Mouse (Mus musculus) limb, embryonic 14.5 days (tissue): ENCODE data around the gene Paox. TPM values are rescaled to one million over a fixed set of nuclear protein-coding genes. Genes with fewer than 3 reads are reported as not detected.

Experiments used
- ATAC-seq: fragments of 200-750 bp; cut with Nextera tagmentation; 2 replicates; pipeline ENCODE4 v1.8.0; 2017; ENCODE audit warnings: low read depth, moderate number of reproducible peaks, moderate TSS enrichment; ENCODE audit not compliant: low FRiP score
- DNase-seq: peaks from one replicate; pipeline ENCODE4 v3.0.0-alpha.2; 2015; ENCODE audit warnings: low spot score
- H3K27ac ChIP-seq: fragments of 300-500 bp; sonication (generic); replicated peaks from 2 replicates; pipeline ENCODE4 v1.5.1; 2014; ENCODE audit warnings: low read depth, mild to moderate bottlenecking, low read length, moderate library complexity, mixed read lengths
- H3K27me3 ChIP-seq: fragments of 300-500 bp; sonication (generic); 2 replicates; pipeline ENCODE4 v1.6.1; 2014; ENCODE audit warnings: low read length, mixed read lengths; ENCODE audit not compliant: control insufficient read depth, insufficient read depth
- H3K36me3 ChIP-seq: fragments of 300-500 bp; sonication (generic); 2 replicates; pipeline ENCODE4 v1.6.1; 2014; ENCODE audit warnings: mild to moderate bottlenecking, low read length, moderate library complexity, mixed read lengths; ENCODE audit not compliant: control insufficient read depth, insufficient read depth
- H3K4me1 ChIP-seq: fragments of 300-500 bp; sonication (generic); 2 replicates; pipeline ENCODE4 v1.6.1; 2014; ENCODE audit warnings: antibody characterized with exemption, low read length, mixed read lengths; ENCODE audit not compliant: control insufficient read depth, insufficient read depth
- H3K4me2 ChIP-seq: fragments of 300-500 bp; sonication (generic); replicated peaks from 2 replicates; pipeline ENCODE4 v1.6.1; 2014; ENCODE audit warnings: low read depth, mild to moderate bottlenecking, low read length, moderate library complexity; ENCODE audit not compliant: severe bottlenecking
- H3K4me3 ChIP-seq: fragments of 300-500 bp; sonication (generic); replicated peaks from 2 replicates; pipeline ENCODE4 v1.5.1; 2014; ENCODE audit warnings: low read length
- H3K9ac ChIP-seq: fragments of 300-500 bp; sonication (generic); 2 replicates; pipeline ENCODE4 v1.6.1; 2014; ENCODE audit warnings: mild to moderate bottlenecking, low read depth, low read length, moderate library complexity; ENCODE audit not compliant: severe bottlenecking
- H3K9me3 ChIP-seq: fragments of 300-500 bp; sonication (generic); 2 replicates; pipeline ENCODE4 v1.6.1; 2016; ENCODE audit warnings: low read length; ENCODE audit not compliant: control insufficient read depth
- POLR2A ChIP-seq: fragments of 200-500 bp; IDR thresholded peaks from 2 replicates; pipeline ENCODE4 v1.8.0; 2012; ENCODE audit warnings: inconsistent platforms, mild to moderate bottlenecking, moderate library complexity, borderline replicate concordance; ENCODE audit not compliant: insufficient read depth, insufficient read length; ENCODE audit errors: extremely low read depth
- WGBS: fragments of 180-500 bp; shearing (Covaris S2); extraction: QIAGEN DNeasy Blood & Tissue Kit; methylation state at CpG from one replicate; pipeline ENCODE4 v1.1.7; 2014; 5-methylcytosine and 5-hydroxymethylcytosine counted together
- polyA plus RNA-seq, 2 experiments: library from polyadenylated mRNA; depleted of rRNA in 1 of 2; stranded (reverse) in 1 of 2; unstranded in 1 of 2; fragments of >200 nt; fragmentation: Nextera tagmentation in 1 of 2; extraction: Ambion mirVana in 1 of 2; gene quantifications; 2 replicates each; pipeline versions ENCODE4 v1.2.1 to v1.2.3; 2012 to 2014

Paox gene
- polyA plus RNA-seq, 2 experiments, result 12.6 to 17.8 TPM

- no peak overlapping the region for H3K4me2 ChIP-seq
- no peaks in the 10 kb centered on the region for H3K36me3 ChIP-seq
- no peak overlapping the region for H3K9ac ChIP-seq
- no peak for TF ChIP-seq POLR2A
- ATAC-seq (no peak), DNase-seq (no peak)
- H3K4me1 ChIP-seq, result no peaks in the 10 kb centered on the region
- 79% methylated on average over 4 of the region's 4 CpGs for WGBS
- no peak overlapping the region for H3K27ac ChIP-seq
- no peaks in the 10 kb centered on the region for H3K27me3 ChIP-seq
- no peak overlapping the region for H3K4me3 ChIP-seq
- H3K9me3 ChIP-seq, result no peaks in the 10 kb centered on the region; the same call in 1 of the 2 replicates
These were observed 53.8 kb downstream of the Paox start for GRCm38 (mm10) chr7:140169386-140169785.

- no peak overlapping the region for H3K4me3 ChIP-seq
- no peaks in the 10 kb centered on the region; the same call in 1 of the 2 replicates for H3K9me3 ChIP-seq
- ATAC-seq (no peak), DNase-seq (no peak)
- TF ChIP-seq POLR2A, result no peak
- 93% methylated on average over 3 of the region's 3 CpGs for WGBS
- no peak overlapping the region for H3K9ac ChIP-seq
- no peak overlapping the region for H3K27ac ChIP-seq
- H3K27me3 ChIP-seq, result no peaks in the 10 kb centered on the region
- no peaks in the 10 kb centered on the region for H3K36me3 ChIP-seq
- no peaks in the 10 kb centered on the region for H3K4me1 ChIP-seq
- no peak overlapping the region for H3K4me2 ChIP-seq
These were observed 55.3 kb downstream of the Paox start for GRCm38 (mm10) chr7:140170863-140171262.

GRCm38 (mm10) chr7:140172936-140173335, 57.3 kb downstream of the Paox start, which contains the start of gene Olfr523:
Gene Olfr523, plus strand, starts transcription at chr7:140173217.
- Histone ChIP-seq H3K9ac (no peak within 1 kb of the TSS), H3K4me1 (no peaks in the 10 kb centered on the region), H3K36me3 (no peaks in the 10 kb centered on the region), H3K27ac (no peak within 1 kb of the TSS), H3K27me3 (no peaks in the 10 kb centered on the region), H3K4me3 (no peak within 1 kb of the TSS), H3K4me2 (no peak within 1 kb of the TSS), H3K9me3 (no peaks in the 10 kb centered on the region)
- no peak for DNase-seq
- 21% methylated on average over 1 of the region's 1 CpGs for WGBS
- no peak for TF ChIP-seq POLR2A
- ATAC-seq, result no peak

GRCm38 (mm10) chr7:140179176-140179575, 63.6 kb downstream of the Paox start:
- Histone ChIP-seq H3K9me3 (no peaks in the 10 kb centered on the region), H3K9ac (no peak overlapping the region), H3K4me2 (no peak overlapping the region), H3K4me1 (no peaks in the 10 kb centered on the region), H3K27me3 (no peaks in the 10 kb centered on the region), H3K27ac (no peak overlapping the region), H3K4me3 (no peak overlapping the region), H3K36me3 (no peaks in the 10 kb centered on the region)
- no peak for TF ChIP-seq POLR2A
- ATAC-seq (no peak), DNase-seq (no peak)
- WGBS, result 97% methylated on average over 2 of the region's 2 CpGs

- no peak for TF ChIP-seq POLR2A
- WGBS, result 86% methylated on average over 2 of the region's 2 CpGs
- H3K4me3 ChIP-seq, result no peak overlapping the region
These were observed 65.1 kb downstream of the Paox start for GRCm38 (mm10) chr7:140180692-140181091.

GRCm38 (mm10) chr7:140184206-140184605, 68.6 kb downstream of the Paox start:
- ATAC-seq (no peak), DNase-seq (no peak)
- Histone ChIP-seq H3K36me3 (no peaks in the 10 kb centered on the region), H3K27ac (no peak overlapping the region), H3K27me3 (no peaks in the 10 kb centered on the region), H3K9me3 (no peaks in the 10 kb centered on the region), H3K4me1 (no peaks in the 10 kb centered on the region), H3K4me2 (no peak overlapping the region), H3K9ac (no peak overlapping the region), H3K4me3 (no peak overlapping the region)
- TF ChIP-seq POLR2A, result no peak
- WGBS, result 87% methylated on average over 4 of the region's 4 CpGs

More at GRCm38 (mm10) chr7:140180692-140181091, 65.1 kb downstream of the Paox start:
- H3K9me3 ChIP-seq, result no peaks in the 10 kb centered on the region
- no peak for ATAC-seq
- H3K27ac ChIP-seq, result no peak overlapping the region
- H3K4me1 ChIP-seq, result no peaks in the 10 kb centered on the region
- H3K36me3 ChIP-seq, result no peaks in the 10 kb centered on the region
- H3K9ac ChIP-seq, result no peak overlapping the region
- H3K27me3 ChIP-seq, result no peaks in the 10 kb centered on the region
- no peak for DNase-seq
- no peak overlapping the region for H3K4me2 ChIP-seq

Other genes starting within 250 kb of the Paox start
- gene Kndc1, start 221.1 kb upstream of the Paox start, polyA plus RNA-seq (2012; rRNA removed), result 0.35 and 0.45 TPM in 2 replicates
- gene Kndc1, start 221.1 kb upstream of the Paox start, polyA plus RNA-seq (2014; fragmentation: Nextera tagmentation; extraction: Ambion mirVana), result 0.10 and 0.22 TPM in 2 replicates
- gene Utf1, start 172.0 kb upstream of the Paox start, polyA plus RNA-seq (2012; rRNA removed), result 0.10 and 0.11 TPM in 2 replicates
- 0.15 TPM in 1 of 2 replicates, not detected in the other for gene Utf1, start 172.0 kb upstream of the Paox start, polyA plus RNA-seq (2014; fragmentation: Nextera tagmentation; extraction: Ambion mirVana)
- 0.08 and 0.40 TPM in 2 replicates for gene 6430531B16Rik, start 137.0 kb upstream of the Paox start, polyA plus RNA-seq (2012; rRNA removed)
- 0.75 TPM in 1 of 2 replicates, not detected in the other for gene 6430531B16Rik, start 137.0 kb upstream of the Paox start, polyA plus RNA-seq (2014; fragmentation: Nextera tagmentation; extraction: Ambion mirVana)
- gene Adam8, start 123.2 kb upstream of the Paox start, polyA plus RNA-seq (2012; rRNA removed), result 8.8 and 9.5 TPM in 2 replicates
- gene Adam8, start 123.2 kb upstream of the Paox start, polyA plus RNA-seq (2014; fragmentation: Nextera tagmentation; extraction: Ambion mirVana), result 1.8 and 2.2 TPM in 2 replicates
- 58.3 and 75.1 TPM in 2 replicates for gene Zfp511, start 79.4 kb upstream of the Paox start, polyA plus RNA-seq (2012; rRNA removed)
- 37.2 and 41.1 TPM in 2 replicates for gene Zfp511, start 79.4 kb upstream of the Paox start, polyA plus RNA-seq (2014; fragmentation: Nextera tagmentation; extraction: Ambion mirVana)
- gene Tubgcp2, start 79.1 kb upstream of the Paox start, polyA plus RNA-seq (2012; rRNA removed), result 69.1 and 76.7 TPM in 2 replicates
- gene Tubgcp2, start 79.1 kb upstream of the Paox start, polyA plus RNA-seq (2014; fragmentation: Nextera tagmentation; extraction: Ambion mirVana), result 58.8 and 66.2 TPM in 2 replicates
- gene Msx3, start 66.7 kb upstream of the Paox start, polyA plus RNA-seq (2012; rRNA removed), result not detected in 2 replicates
- not detected in 2 replicates for gene Msx3, start 66.7 kb upstream of the Paox start, polyA plus RNA-seq (2014; fragmentation: Nextera tagmentation; extraction: Ambion mirVana)
- 0.46 and 0.65 TPM in 2 replicates for gene Caly, start 33.3 kb upstream of the Paox start, polyA plus RNA-seq (2012; rRNA removed)
- 0.69 and 0.77 TPM in 2 replicates for gene Caly, start 33.3 kb upstream of the Paox start, polyA plus RNA-seq (2014; fragmentation: Nextera tagmentation; extraction: Ambion mirVana)
- 0.80 and 13.6 TPM in 2 replicates for gene Prap1, start 22.4 kb upstream of the Paox start, polyA plus RNA-seq (2012; rRNA removed)
- gene Prap1, start 22.4 kb upstream of the Paox start, polyA plus RNA-seq (2014; fragmentation: Nextera tagmentation; extraction: Ambion mirVana), result 0.33 TPM in 1 of 2 replicates, not detected in the other
- gene Fuom, start 13.4 kb upstream of the Paox start, polyA plus RNA-seq (2012; rRNA removed), result 30.3 TPM in 2 replicates
- 28.3 and 28.8 TPM in 2 replicates for gene Fuom, start 13.4 kb upstream of the Paox start, polyA plus RNA-seq (2014; fragmentation: Nextera tagmentation; extraction: Ambion mirVana)
- gene Echs1, start 677 bp downstream of the Paox start, polyA plus RNA-seq (2012; rRNA removed), result 78.1 and 127 TPM in 2 replicates
- 153 and 159 TPM in 2 replicates for gene Echs1, start 677 bp downstream of the Paox start, polyA plus RNA-seq (2014; fragmentation: Nextera tagmentation; extraction: Ambion mirVana)
- gene Mtg1, start 21.8 kb downstream of the Paox start, polyA plus RNA-seq (2012; rRNA removed), result 26.5 and 28.8 TPM in 2 replicates
- gene Mtg1, start 21.8 kb downstream of the Paox start, polyA plus RNA-seq (2014; fragmentation: Nextera tagmentation; extraction: Ambion mirVana), result 22.9 and 28.4 TPM in 2 replicates
- gene Sprn, start 39.1 kb downstream of the Paox start, polyA plus RNA-seq (2012; rRNA removed), result 0.20 and 0.24 TPM in 2 replicates
- 0.14 and 0.26 TPM in 2 replicates for gene Sprn, start 39.1 kb downstream of the Paox start, polyA plus RNA-seq (2014; fragmentation: Nextera tagmentation; extraction: Ambion mirVana)
- gene Olfr522, start 49.0 kb downstream of the Paox start, polyA plus RNA-seq (2012; rRNA removed), result not detected in 2 replicates
- not detected in 2 replicates for gene Olfr522, start 49.0 kb downstream of the Paox start, polyA plus RNA-seq (2014; fragmentation: Nextera tagmentation; extraction: Ambion mirVana)
- not detected in 2 replicates for gene Olfr523, start 57.4 kb downstream of the Paox start, polyA plus RNA-seq (2012; rRNA removed)
- gene Olfr523, start 57.4 kb downstream of the Paox start, polyA plus RNA-seq (2014; fragmentation: Nextera tagmentation; extraction: Ambion mirVana), result not detected in 2 replicates
- not detected in 2 replicates for gene Olfr524, start 90.2 kb downstream of the Paox start, polyA plus RNA-seq (2012; rRNA removed)
- gene Olfr524, start 90.2 kb downstream of the Paox start, polyA plus RNA-seq (2014; fragmentation: Nextera tagmentation; extraction: Ambion mirVana), result not detected in 2 replicates
- gene Cd163l1, start 102.5 kb downstream of the Paox start, polyA plus RNA-seq (2012; rRNA removed), result 0.04 and 0.05 TPM in 2 replicates
- gene Cd163l1, start 102.5 kb downstream of the Paox start, polyA plus RNA-seq (2014; fragmentation: Nextera tagmentation; extraction: Ambion mirVana), result 0.11 TPM in 2 replicates
- 0.01 and 0.03 TPM in 2 replicates for gene 5830411N06Rik, start 131.5 kb downstream of the Paox start, polyA plus RNA-seq (2012; rRNA removed)
- gene 5830411N06Rik, start 131.5 kb downstream of the Paox start, polyA plus RNA-seq (2014; fragmentation: Nextera tagmentation; extraction: Ambion mirVana), result not detected in 2 replicates
- not detected in 2 replicates for gene Olfr525, start 205.1 kb downstream of the Paox start, polyA plus RNA-seq (2012; rRNA removed)
- gene Olfr525, start 205.1 kb downstream of the Paox start, polyA plus RNA-seq (2014; fragmentation: Nextera tagmentation; extraction: Ambion mirVana), result not detected in 2 replicates
- gene Olfr527, start 218.2 kb downstream of the Paox start, polyA plus RNA-seq (2012; rRNA removed), result not detected in 2 replicates
- gene Olfr527, start 218.2 kb downstream of the Paox start, polyA plus RNA-seq (2014; fragmentation: Nextera tagmentation; extraction: Ambion mirVana), result not detected in 2 replicates
- not detected in 2 replicates for gene Olfr60, start 245.9 kb downstream of the Paox start, polyA plus RNA-seq (2012; rRNA removed)
- gene Olfr60, start 245.9 kb downstream of the Paox start, polyA plus RNA-seq (2014; fragmentation: Nextera tagmentation; extraction: Ambion mirVana), result not detected in 2 replicates